Mouse (Mus musculus) liver, postnatal 0 days (tissue): ENCODE measurements around the gene Fam57a. TPM values are rescaled to one million over a fixed set of nuclear protein-coding genes. Genes with fewer than 3 reads are reported as not detected.
A peak's percentile ranks its signal among the peaks of the same experiment; 100 is the strongest.
"Not testable (repeated sequence)": the region's sequence is repeated elsewhere in the genome, so short reads cannot be mapped to it uniquely, and the experiment has no call there.

Experiments used
- ATAC-seq: fragments of 200-750 bp; cut with Nextera tagmentation; 2 replicates; pipeline ENCODE4 v1.8.0; 2017; ENCODE audit warnings: mild to moderate bottlenecking, moderate library complexity
- DNase-seq: peaks from one replicate; pipeline ENCODE4 v3.0.0-alpha.2; 2016
- H3K27ac ChIP-seq: fragments of 300-500 bp; sonication (generic); 2 replicates; pipeline ENCODE4 v1.5.1; 2014; ENCODE audit warnings: antibody characterized with exemption, moderate library complexity, mild to moderate bottlenecking, low read depth
- H3K27me3 ChIP-seq: fragments of 300-500 bp; sonication (generic); 2 replicates; pipeline ENCODE4 v1.6.1; 2014; ENCODE audit warnings: low read length, control low read depth, mixed read lengths; ENCODE audit not compliant: insufficient read depth
- H3K36me3 ChIP-seq: fragments of 300-500 bp; sonication (generic); replicated peaks from 2 replicates; pipeline ENCODE4 v1.6.1; 2014; ENCODE audit warnings: mild to moderate bottlenecking, control low read depth, low read length, moderate library complexity, mixed read lengths; ENCODE audit not compliant: insufficient read depth
- H3K4me1 ChIP-seq: fragments of 300-500 bp; sonication (generic); 2 replicates; pipeline ENCODE4 v1.6.1; 2014; ENCODE audit warnings: antibody characterized with exemption, mild to moderate bottlenecking, control low read depth; ENCODE audit not compliant: insufficient read depth
- H3K4me2 ChIP-seq: fragments of 300-500 bp; sonication (generic); 2 replicates; pipeline ENCODE4 v1.6.1; 2014; ENCODE audit warnings: low read depth, mild to moderate bottlenecking, low read length, moderate library complexity, mixed read lengths
- H3K4me3 ChIP-seq: fragments of 300-500 bp; sonication (generic); 2 replicates; pipeline ENCODE4 v1.5.1; 2014; ENCODE audit warnings: low read depth, low read length
- H3K9ac ChIP-seq: fragments of 300-500 bp; sonication (generic); replicated peaks from 2 replicates; pipeline ENCODE4 v1.6.1; 2014; ENCODE audit warnings: mild to moderate bottlenecking, moderate library complexity
- H3K9me3 ChIP-seq: fragments of 300-500 bp; sonication (generic); 2 replicates; pipeline ENCODE4 v1.6.1; 2016; ENCODE audit warnings: mild to moderate bottlenecking, control low read depth, low read length, mixed read lengths
- CTCF ChIP-seq: sonication (generic); IDR thresholded peaks from 2 replicates; pipeline ENCODE4 v1.5.1; 2016; ENCODE audit warnings: antibody characterized with exemption, low read depth
- EP300 ChIP-seq: IDR thresholded peaks from 2 replicates; pipeline ENCODE4 v1.6.1; 2016; ENCODE audit warnings: antibody characterized with exemption, low read depth, mild to moderate bottlenecking
- WGBS: fragments of 180-500 bp; shearing (Covaris S2); extraction: QIAGEN DNeasy Blood & Tissue Kit; methylation state at CpG from one replicate; pipeline ENCODE4 v1.1.7; 2014; ENCODE audit not compliant: insufficient replicate concordance; 5-methylcytosine and 5-hydroxymethylcytosine counted together
- polyA plus RNA-seq: library from polyadenylated mRNA; unstranded; fragments of >200 nt; fragmentation: Nextera tagmentation; extraction: Ambion mirVana; gene quantifications from 2 replicates; pipeline ENCODE4 v1.2.1, GENCODE M21; 2015

Fam57a gene
- polyA plus RNA-seq, 1 experiment from 2014 or later: 2.5 TPM

DNA sequence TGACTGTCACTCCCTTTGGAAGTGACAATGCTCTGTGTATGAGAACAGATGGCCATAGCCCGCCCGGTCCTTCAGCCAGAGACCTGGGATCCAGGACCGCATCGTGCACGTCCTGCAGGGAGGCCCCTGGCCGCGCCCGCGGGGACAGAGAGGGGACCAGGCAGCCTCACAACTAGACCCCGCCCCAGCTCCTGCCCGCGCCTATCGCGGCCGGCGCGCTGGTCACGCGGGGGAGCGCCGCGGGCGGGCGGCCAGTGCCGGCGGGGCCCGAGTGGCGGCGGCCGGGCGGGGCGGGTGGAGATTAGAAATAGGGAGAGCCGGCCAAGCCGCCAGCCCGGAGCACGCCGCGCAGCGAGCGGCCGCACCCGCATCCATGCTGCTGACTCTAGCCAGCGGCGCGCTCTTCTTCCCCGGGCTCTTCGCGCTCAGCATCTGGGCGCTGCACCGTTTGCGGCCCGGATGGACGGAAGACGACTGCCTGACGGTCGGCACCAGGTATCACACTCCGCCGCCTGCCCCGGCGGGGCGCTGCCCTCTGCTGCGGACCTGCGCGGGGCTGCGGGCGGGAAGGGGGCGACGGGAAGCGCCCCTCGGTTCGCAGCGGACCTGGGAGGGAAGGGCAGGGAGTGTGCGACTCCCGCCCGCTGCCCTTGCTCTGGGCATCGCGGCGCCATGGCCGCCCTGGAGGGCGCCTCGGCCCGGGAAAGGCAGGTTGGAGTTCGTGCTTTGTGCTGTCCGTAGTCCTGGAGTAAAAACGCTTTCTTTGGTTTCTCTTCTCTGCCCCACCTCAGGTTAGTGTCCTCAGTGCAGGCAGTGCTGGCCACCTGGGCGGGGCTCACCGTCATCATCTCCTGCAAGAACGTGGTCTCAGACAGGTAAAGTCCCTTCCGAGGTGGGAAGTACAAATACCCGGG, 22.5 kb downstream of the Fam57a start:
- under 1% methylated on average over 58 of the region's 90 CpGs for whole genome bisulfite sequencing
- peak; percentile 99 for ATAC-seq

DNA sequence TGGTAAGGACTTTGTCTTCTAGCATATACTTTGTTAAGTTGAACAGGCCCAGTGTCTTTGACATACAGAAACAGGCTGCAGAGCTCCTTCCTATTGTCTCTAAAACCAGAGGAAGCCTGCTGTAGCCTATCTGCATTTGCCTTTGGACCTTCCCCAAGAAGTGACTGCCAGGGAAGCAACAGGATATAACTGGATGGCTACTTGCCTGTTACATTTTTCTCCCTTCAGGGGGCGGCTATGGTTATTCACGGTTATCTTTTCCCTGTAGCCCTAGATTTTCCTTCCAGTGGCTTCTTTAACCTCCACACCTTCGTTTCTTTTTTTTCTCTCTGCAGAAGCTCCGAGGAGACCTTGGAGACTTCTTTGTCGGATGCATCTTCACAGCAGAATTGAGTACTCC, 27.3 kb downstream of the Fam57a start:
- no peak overlapping the region for H3K4me2 ChIP-seq
- H3K4me3 ChIP-seq: no peak overlapping the region
- H3K27ac ChIP-seq: no peak overlapping the region
- no peaks in the 10 kb centered on the region for H3K9me3 ChIP-seq
- H3K4me1 ChIP-seq: peaks cover 8% of the 10 kb centered on the region
- peaks cover 7% of the 10 kb centered on the region for H3K27me3 ChIP-seq
- DNase-seq (no peak), ATAC-seq (no peak)
- no peak overlapping the region for H3K9ac ChIP-seq
- WGBS: 84% methylated on average over 5 of the region's 5 CpGs
- TF ChIP-seq EP300: no peak
- no peak for TF ChIP-seq CTCF
- H3K36me3 ChIP-seq: peaks cover 6% of the 10 kb centered on the region; the same call in 1 of the 2 replicates

More for the DNA sequence above, 22.5 kb downstream of the Fam57a start:
- Histone ChIP-seq H3K9ac (peak overlapping the region; percentile 71), H3K27ac (no peak overlapping the region), H3K9me3 (no peaks in the 10 kb centered on the region), H3K4me3 (peak overlapping the region; percentile 77), H3K36me3 (no peaks in the 10 kb centered on the region), H3K4me1 (peaks cover 11% of the 10 kb centered on the region), H3K27me3 (peaks cover 14% of the 10 kb centered on the region), H3K4me2 (peak overlapping the region; percentile 100)
- TF ChIP-seq EP300 (no peak), CTCF (no peak)
- peak; percentile 82 for DNase-seq

DNA sequence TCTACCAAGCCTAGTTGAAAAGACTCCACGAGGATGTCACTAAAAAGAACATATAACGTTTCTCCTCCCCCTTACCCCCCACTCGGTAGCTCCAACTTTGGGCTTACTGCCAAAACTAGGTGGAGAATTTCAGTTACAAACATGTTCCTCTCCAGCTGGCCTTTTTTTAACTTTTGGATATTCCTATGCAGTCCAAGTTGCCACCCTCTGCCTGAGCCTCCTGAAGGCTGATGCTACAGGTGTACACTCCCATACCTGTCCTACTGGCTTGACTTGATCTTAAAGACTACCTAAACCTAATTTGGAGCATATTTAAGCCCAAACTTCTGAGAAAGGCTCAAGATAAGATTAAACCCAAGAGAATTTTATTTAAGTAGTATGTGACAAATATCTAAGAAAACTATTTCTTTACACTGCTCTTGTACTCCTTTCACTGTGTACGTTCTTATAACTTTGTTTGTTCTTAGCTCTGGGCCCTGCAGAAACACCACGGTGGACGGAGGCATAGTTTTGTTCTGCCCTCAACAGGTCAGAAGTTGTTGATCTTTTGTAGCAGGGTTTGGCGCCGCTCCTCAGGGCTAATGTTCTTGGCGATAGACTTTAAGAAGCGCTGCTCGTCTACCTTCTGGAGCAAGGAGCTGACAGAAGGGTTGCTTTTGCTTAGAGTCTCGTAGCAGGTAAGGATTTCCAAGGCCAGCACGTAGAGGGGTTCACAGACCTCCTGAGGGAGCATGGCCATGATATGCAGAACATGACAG, 30.9 kb downstream of the Fam57a start:
- 80% methylated on average over 13 of the region's 13 CpGs for WGBS
- Histone ChIP-seq H3K36me3 (peaks cover 17% of the 10 kb centered on the region; the same call in 1 of the 2 replicates), H3K4me3 (no peak overlapping the region), H3K4me2 (no peak overlapping the region), H3K27me3 (no peaks in the 10 kb centered on the region), H3K27ac (no peak overlapping the region), H3K9ac (no peak overlapping the region), H3K9me3 (no peaks in the 10 kb centered on the region), H3K4me1 (peaks cover 3% of the 10 kb centered on the region; the same call in 1 of the 2 replicates)
- TF ChIP-seq EP300: no peak
- ATAC-seq (no peak), DNase-seq (no peak)

- ATAC-seq, H3K4me1 ChIP-seq, H3K4me3 ChIP-seq, DNase-seq, H3K9ac ChIP-seq, H3K9me3 ChIP-seq, H3K27ac ChIP-seq, H3K4me2 ChIP-seq, H3K27me3 ChIP-seq: not testable (repeated sequence)
- H3K36me3 ChIP-seq: peaks cover 17% of the 10 kb centered on the region; the same call in 1 of the 2 replicates
- WGBS: 74% methylated on average over 2 of the region's 6 CpGs
Measured at GRCm38 (mm10) chr11:76211595-76211994, 32.1 kb downstream of the Fam57a start.

DNA sequence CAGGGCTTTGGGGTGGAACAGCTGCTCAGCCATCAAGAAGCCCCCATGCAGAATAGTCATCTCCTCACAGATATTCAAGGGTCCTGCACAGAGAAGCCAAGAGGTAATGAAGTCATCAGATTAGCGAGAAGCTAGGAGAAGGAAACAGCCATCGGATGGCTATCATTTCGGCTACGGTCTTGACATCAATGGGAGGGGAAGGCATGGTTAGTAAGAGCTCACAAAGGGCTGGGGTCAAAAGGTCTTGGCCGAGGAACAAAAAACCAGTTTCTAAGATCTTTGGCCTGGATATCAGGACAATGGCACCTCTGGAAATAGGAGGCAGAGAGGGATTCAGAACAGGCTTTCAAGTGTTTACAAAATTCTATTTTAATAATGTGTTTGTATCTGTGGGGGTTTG, 34.4 kb downstream of the Fam57a start:
- peaks cover 11% of the 10 kb centered on the region; the same call in 1 of the 2 replicates for H3K36me3 ChIP-seq
- H3K9me3 ChIP-seq: no peaks in the 10 kb centered on the region
- TF ChIP-seq EP300 (no peak), CTCF (no peak)
- H3K27ac ChIP-seq: no peak overlapping the region
- ATAC-seq (no peak), DNase-seq (no peak)
- H3K4me3 ChIP-seq: no peak overlapping the region
- WGBS: 87% methylated on average over 5 of the region's 5 CpGs
- H3K9ac ChIP-seq: no peak overlapping the region
- H3K4me1 ChIP-seq: peaks cover 16% of the 10 kb centered on the region
- H3K4me2 ChIP-seq: no peak overlapping the region
- H3K27me3 ChIP-seq: no peaks in the 10 kb centered on the region

- no peak overlapping the region for H3K4me2 ChIP-seq
- peaks cover 16% of the 10 kb centered on the region for H3K4me1 ChIP-seq
- H3K4me3 ChIP-seq: no peak overlapping the region
- H3K27ac ChIP-seq: no peak overlapping the region
- DNase-seq (no peak), ATAC-seq (no peak)
- H3K9me3 ChIP-seq: no peaks in the 10 kb centered on the region
- TF ChIP-seq EP300: no peak
- TF ChIP-seq CTCF: no peak
- no peaks in the 10 kb centered on the region for H3K27me3 ChIP-seq
- WGBS: 65% methylated on average over 2 of the region's 2 CpGs
- H3K36me3 ChIP-seq: peaks cover 13% of the 10 kb centered on the region; the same call in 1 of the 2 replicates
- no peak overlapping the region for H3K9ac ChIP-seq
Measured at GRCm38 (mm10) chr11:76215011-76215410, 35.5 kb downstream of the Fam57a start.
